In genomic region chr10:90373469-90373868, GRCm38 (mm10) we compare ENCODE assay signal across 8 mouse cellular contexts.
DNase-seq lines count a peak whose midpoint lies in the region; ATAC-seq and TF ChIP-seq lines count a peak whose summit lies in the region.

No protein-coding gene starts in this region.

- DNase-seq in frontal cortex, postnatal 25 days (ENCODE audit: low spot score in 2 of 2), result no peak
- peak; percentile 6 for DNase-seq in ovary, postnatal 36 days (ENCODE audit: low spot score)
- DNase-seq in ovary, postnatal 10 days (ENCODE audit: low spot score), result no peak
- peak; percentile 53 to 56 for DNase-seq in cerebellum, adult 2 months
- DNase-seq in midbrain, postnatal 0 days (ENCODE audit: low spot score), result peak; percentile 45

- peak; percentile 70; the same call in 1 of the 2 replicates for TF ChIP-seq CTCF in cerebellum, adult 2 months (IDR thresholded peaks at IDR 0.05; ENCODE audit: borderline replicate concordance, insufficient read depth, low read depth, low read length)
- TF ChIP-seq CTCF in midbrain, postnatal 0 days (IDR thresholded peaks at IDR 0.05), result peak; percentile 70

- H3K36me3 ChIP-seq in kidney, embryonic 14.5 days (ENCODE audit: control insufficient read depth, insufficient read depth, low read length), result no peaks in the 10 kb centered on the region
- no peaks in the 10 kb centered on the region for H3K36me3 ChIP-seq in midbrain, postnatal 0 days (ENCODE audit: insufficient read depth, low read length)

- 27% methylated on average over 4 of the region's 4 CpGs for whole genome bisulfite sequencing in cerebellum, adult 2 months
- WGBS in kidney, embryonic 14.5 days, result 20% methylated on average over 4 of the region's 4 CpGs
- WGBS in midbrain, postnatal 0 days, result 34% methylated on average over 4 of the region's 4 CpGs

- ATAC-seq in frontal cortex, adult (ENCODE audit: low TSS enrichment), result peak; percentile 90
- ATAC-seq in kidney, embryonic 14.5 days (ENCODE audit: low FRiP score, low TSS enrichment), result 0 out of 2 replicates have a peak, but pooled peaks have one; percentile 64
- ATAC-seq in midbrain, postnatal 0 days (ENCODE audit: low FRiP score), result no peak
- no peak for ATAC-seq in monocyte, adult 5-6 weeks (replicated peaks; ENCODE audit: insufficient number of reproducible peaks, low FRiP score, low TSS enrichment, poor library complexity, severe bottlenecking)

- no peak for TF ChIP-seq POLR2A in cerebellum, adult 2 months (IDR thresholded peaks at IDR 0.05; ENCODE audit: borderline replicate concordance, insufficient read depth, low read length)

- peaks cover 6% of the 10 kb centered on the region; the same call in 1 of the 2 replicates for H3K4me1 ChIP-seq in cerebellum, adult 2 months (ENCODE audit: control insufficient read depth, insufficient read depth, low read length)
- H3K4me1 ChIP-seq in kidney, embryonic 14.5 days (ENCODE audit: control insufficient read depth, insufficient read depth, low read length), result no peaks in the 10 kb centered on the region
- H3K4me1 ChIP-seq in midbrain, postnatal 0 days (ENCODE audit: insufficient read depth, low read length), result no peaks in the 10 kb centered on the region

- no peak overlapping the region for H3K9ac ChIP-seq in kidney, embryonic 14.5 days (ENCODE audit: low read depth, low read length)
- no peak overlapping the region for H3K9ac ChIP-seq in midbrain, postnatal 0 days (replicated peaks; ENCODE audit: low read length, poor library complexity, severe bottlenecking)

- no peak overlapping the region for H3K27ac ChIP-seq in cerebellum, adult 2 months (ENCODE audit: insufficient read depth, low read length)
- H3K27ac ChIP-seq in kidney, embryonic 14.5 days (ENCODE audit: low read depth, low read length), result no peak overlapping the region
- H3K27ac ChIP-seq in midbrain, postnatal 0 days (ENCODE audit: low read depth, low read length), result no peak overlapping the region

- H3K27me3 ChIP-seq in cerebellum, adult 2 months (ENCODE audit: control insufficient read depth, insufficient read depth, low read length), result no peaks in the 10 kb centered on the region
- no peaks in the 10 kb centered on the region for H3K27me3 ChIP-seq in kidney, embryonic 14.5 days (ENCODE audit: control insufficient read depth, insufficient read depth, low read length)
- no peaks in the 10 kb centered on the region for H3K27me3 ChIP-seq in midbrain, postnatal 0 days (ENCODE audit: insufficient read depth, low read length)

- H3K9me3 ChIP-seq in kidney, embryonic 14.5 days (ENCODE audit: control insufficient read depth, low read length), result no peaks in the 10 kb centered on the region
- H3K9me3 ChIP-seq in midbrain, postnatal 0 days (ENCODE audit: low read length), result no peaks in the 10 kb centered on the region

- H3K4me3 ChIP-seq in cerebellum, adult 2 months (replicated peaks; ENCODE audit: insufficient read depth, low read depth, low read length), result no peak overlapping the region
- no peak overlapping the region for H3K4me3 ChIP-seq in kidney, embryonic 14.5 days (ENCODE audit: low read length)
- H3K4me3 ChIP-seq in midbrain, postnatal 0 days (ENCODE audit: low read depth, low read length), result no peak overlapping the region

- H3K4me2 ChIP-seq in kidney, embryonic 14.5 days (replicated peaks; ENCODE audit: low read depth, low read length), result no peak overlapping the region
- no peak overlapping the region for H3K4me2 ChIP-seq in midbrain, postnatal 0 days (ENCODE audit: low read depth, low read length, poor library complexity, severe bottlenecking)

Comparison
In these comparisons a context has a peak if more than half of its experiments do, and no peak if none do; other contexts are left out.
1. DNase-seq: peak in ovary, postnatal 36 days (single experiment), cerebellum, adult 2 months (2 of 2) and midbrain, postnatal 0 days (single experiment); none in frontal cortex, postnatal 25 days (0 of 2) and ovary, postnatal 10 days (single experiment).
2. ATAC-seq: peak in frontal cortex, adult (single experiment) and kidney, embryonic 14.5 days (single experiment); none in midbrain, postnatal 0 days (single experiment) and monocyte, adult 5-6 weeks (single experiment).